Mouse (Mus musculus): ENCODE measurements around the gene Alox5ap. TPM values are rescaled to one million over a fixed set of nuclear protein-coding genes. Genes with fewer than 3 reads are reported as not detected.

Alox5ap gene
- total and polyA plus RNA-seq, 2 experiments from 2014 or later, result 2.5 to 10.5 TPM

DNA sequence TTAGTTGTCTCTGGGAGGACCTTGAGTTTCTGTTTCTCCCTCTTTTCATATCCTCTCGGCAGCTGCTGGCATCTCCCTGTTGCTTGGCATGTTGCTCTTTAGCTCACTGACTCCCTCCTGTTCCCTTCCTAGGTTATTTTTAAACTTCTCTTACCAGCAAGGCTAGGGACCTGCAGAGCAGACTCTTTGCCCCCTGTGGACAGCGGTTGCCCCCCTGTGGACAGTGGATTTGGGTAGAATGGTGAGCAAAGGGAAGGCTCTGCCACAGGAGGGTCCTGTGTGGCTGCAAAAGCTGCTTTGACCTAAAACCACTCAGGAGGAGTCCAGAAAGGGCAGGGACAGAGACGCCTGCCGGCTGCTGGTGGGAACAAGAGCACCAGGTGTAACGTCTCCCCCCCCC is 21.5 kb upstream of the Alox5ap start:
- 42% methylated on average over 5 of the region's 5 CpGs for WGBS
- no peaks in the 10 kb centered on the region for H3K36me3 ChIP-seq (ENCODE audit: insufficient read depth, low read length)
- TF ChIP-seq CTCF (IDR thresholded peaks at IDR 0.05), result no peak
- DNase-seq (ENCODE audit: low spot score) (no peak), ATAC-seq (ENCODE audit: low FRiP score) (no peak)
- H3K27ac ChIP-seq (ENCODE audit: low read depth, low read length), result no peak overlapping the region
- H3K9me3 ChIP-seq (ENCODE audit: low read length), result no peaks in the 10 kb centered on the region
- no peaks in the 10 kb centered on the region for H3K27me3 ChIP-seq (ENCODE audit: insufficient read depth, low read length)
- H3K4me2 ChIP-seq (ENCODE audit: low read depth, low read length, poor library complexity, severe bottlenecking), result no peak overlapping the region
- 0 out of 2 replicates have a peak, but pooled peaks cover 4% of the 10 kb centered on the region for H3K4me1 ChIP-seq (ENCODE audit: insufficient read depth, low read length)
- no peak overlapping the region for H3K9ac ChIP-seq (replicated peaks; ENCODE audit: low read length, poor library complexity, severe bottlenecking)
- H3K4me3 ChIP-seq (ENCODE audit: low read depth, low read length), result no peak overlapping the region

DNA sequence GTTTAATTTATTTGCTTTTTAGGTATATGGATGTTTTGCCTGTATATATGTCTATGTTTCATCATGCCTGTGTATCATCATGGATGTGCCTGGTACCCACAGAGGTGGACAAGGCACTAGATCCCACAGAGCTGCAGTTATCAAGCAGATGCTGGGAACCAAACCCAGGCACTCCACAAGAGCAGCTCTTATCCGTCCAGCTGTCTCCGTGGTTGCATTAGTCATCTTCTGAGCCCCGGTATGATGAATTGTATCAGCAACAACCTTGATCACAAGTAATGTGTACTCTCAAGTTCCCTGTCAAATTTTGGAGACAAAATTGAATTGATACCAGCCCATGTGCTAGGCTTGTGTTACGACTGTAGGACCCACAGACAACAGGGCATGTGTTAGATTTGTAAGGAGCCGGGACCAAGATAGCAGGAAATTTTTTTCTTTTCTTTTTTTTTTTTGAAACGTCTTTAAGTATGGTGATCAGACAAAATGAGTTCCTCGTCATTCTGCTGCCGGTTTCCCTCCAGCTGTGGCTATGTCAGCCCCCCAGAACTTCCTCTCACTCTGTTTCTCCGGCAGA is 19.1 kb upstream of the Alox5ap start:
- H3K27ac ChIP-seq (ENCODE audit: low read depth, low read length), result no peak overlapping the region
- peak overlapping the region; percentile 29 for H3K4me2 ChIP-seq (ENCODE audit: low read depth, low read length, poor library complexity, severe bottlenecking)
- 61% methylated on average over 9 of the region's 9 CpGs for WGBS
- no peak for TF ChIP-seq CTCF (IDR thresholded peaks at IDR 0.05)
- H3K4me3 ChIP-seq (ENCODE audit: low read depth, low read length), result no peak overlapping the region
- no peak for ATAC-seq (ENCODE audit: low FRiP score)
- no peaks in the 10 kb centered on the region for H3K9me3 ChIP-seq (ENCODE audit: low read length)
- no peak for DNase-seq (ENCODE audit: low spot score)
- H3K36me3 ChIP-seq (ENCODE audit: insufficient read depth, low read length), result no peaks in the 10 kb centered on the region
- H3K27me3 ChIP-seq (ENCODE audit: insufficient read depth, low read length), result no peaks in the 10 kb centered on the region
- no peak overlapping the region for H3K9ac ChIP-seq (replicated peaks; ENCODE audit: low read length, poor library complexity, severe bottlenecking)
- H3K4me1 ChIP-seq (ENCODE audit: insufficient read depth, low read length), result 0 out of 2 replicates have a peak, but pooled peaks cover 4% of the 10 kb centered on the region

DNA sequence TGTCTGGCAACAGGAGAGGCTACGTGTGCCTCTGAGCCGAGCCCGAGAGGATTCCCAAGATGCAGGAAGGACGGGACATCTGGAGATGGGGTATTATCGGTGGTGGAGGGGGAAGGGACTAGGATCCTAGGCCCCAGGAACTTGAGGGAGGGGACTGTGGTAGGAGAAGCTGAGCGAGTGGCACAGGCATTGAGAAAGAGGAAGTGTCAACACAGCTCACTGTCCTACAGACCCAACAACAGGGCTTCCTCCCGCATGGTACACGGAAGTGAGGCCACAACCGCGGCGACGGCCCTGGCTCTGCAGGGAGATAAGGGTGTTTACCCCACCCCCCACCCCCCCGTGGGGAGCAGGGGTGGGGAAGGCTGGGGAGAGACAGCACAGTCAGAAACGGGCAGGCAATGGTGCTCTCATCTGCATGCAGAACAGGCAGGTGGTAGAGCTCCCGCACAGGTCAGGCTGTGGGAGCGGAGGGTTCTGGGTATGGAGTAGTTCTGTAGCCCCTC is 18.5 kb upstream of the Alox5ap start:
- H3K9me3 ChIP-seq (ENCODE audit: low read length), result no peaks in the 10 kb centered on the region
- H3K4me1 ChIP-seq (ENCODE audit: insufficient read depth, low read length), result 0 out of 2 replicates have a peak, but pooled peaks cover 4% of the 10 kb centered on the region
- peak overlapping the region; percentile 29 for H3K4me2 ChIP-seq (ENCODE audit: low read depth, low read length, poor library complexity, severe bottlenecking)
- no peaks in the 10 kb centered on the region for H3K27me3 ChIP-seq (ENCODE audit: insufficient read depth, low read length)
- no peak overlapping the region for H3K27ac ChIP-seq (ENCODE audit: low read depth, low read length)
- no peaks in the 10 kb centered on the region for H3K36me3 ChIP-seq (ENCODE audit: insufficient read depth, low read length)
- no peak overlapping the region for H3K9ac ChIP-seq (replicated peaks; ENCODE audit: low read length, poor library complexity, severe bottlenecking)
- ATAC-seq (ENCODE audit: low FRiP score), result peak; percentile 49; the same call in 1 of the 2 replicates
- WGBS, result 26% methylated on average over 16 of the region's 16 CpGs
- no peak overlapping the region for H3K4me3 ChIP-seq (ENCODE audit: low read depth, low read length)
- TF ChIP-seq CTCF (IDR thresholded peaks at IDR 0.05), result no peak
- DNase-seq (ENCODE audit: low spot score), result no peak

DNA sequence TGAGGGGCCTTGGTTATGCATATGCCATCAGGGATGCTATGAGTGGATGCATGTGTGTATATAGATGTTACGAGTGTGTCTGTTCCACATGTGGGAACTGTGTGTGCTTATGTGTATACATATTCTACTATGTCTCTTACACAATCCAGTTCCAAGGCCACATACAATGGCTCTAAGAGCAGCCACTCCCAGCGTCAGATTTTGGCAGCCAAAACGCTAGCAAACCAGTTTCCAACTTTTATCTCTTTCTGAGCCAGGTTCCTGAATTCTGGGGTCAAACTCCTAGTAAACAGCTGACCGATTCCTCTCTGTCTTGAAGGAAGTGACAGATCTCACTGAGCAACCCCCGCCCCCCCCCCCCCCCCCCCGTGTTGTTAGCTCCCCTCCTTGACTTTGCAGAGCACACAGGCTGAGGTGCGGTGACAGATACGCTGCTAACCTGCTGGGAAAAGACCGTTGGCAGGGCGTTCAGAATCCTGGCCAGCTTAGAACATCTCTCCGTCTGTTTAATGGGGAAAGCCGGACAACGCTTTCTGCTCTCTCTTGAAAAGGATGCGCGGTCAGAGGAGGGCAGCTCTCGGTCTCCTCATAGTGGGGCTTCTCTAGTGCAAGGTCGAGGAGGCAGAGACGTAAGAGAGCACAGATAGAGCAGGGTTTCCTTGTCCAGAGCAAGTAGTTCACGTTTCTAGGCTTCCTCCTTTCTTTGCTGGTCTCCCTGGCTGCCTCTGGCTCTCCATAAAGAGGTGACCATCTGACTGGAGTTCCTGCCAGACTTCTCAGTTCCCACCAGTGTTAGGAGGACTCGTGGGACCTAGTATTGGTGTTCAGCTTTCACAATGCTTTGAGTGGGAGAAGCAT is 17.3 kb upstream of the Alox5ap start:
- no peaks in the 10 kb centered on the region for H3K27me3 ChIP-seq (ENCODE audit: insufficient read depth, low read length)
- 0 out of 2 replicates have a peak, but pooled peaks cover 4% of the 10 kb centered on the region for H3K4me1 ChIP-seq (ENCODE audit: insufficient read depth, low read length)
- no peak overlapping the region for H3K4me2 ChIP-seq (ENCODE audit: low read depth, low read length, poor library complexity, severe bottlenecking)
- no peaks in the 10 kb centered on the region for H3K36me3 ChIP-seq (ENCODE audit: insufficient read depth, low read length)
- H3K9me3 ChIP-seq (ENCODE audit: low read length), result no peaks in the 10 kb centered on the region
- no peak for ATAC-seq (ENCODE audit: low FRiP score)
- peak; percentile 14 for DNase-seq (ENCODE audit: low spot score)
- 46% methylated on average over 18 of the region's 20 CpGs for WGBS
- H3K9ac ChIP-seq (replicated peaks; ENCODE audit: low read length, poor library complexity, severe bottlenecking), result no peak overlapping the region
- H3K27ac ChIP-seq (ENCODE audit: low read depth, low read length), result no peak overlapping the region
- no peak overlapping the region for H3K4me3 ChIP-seq (ENCODE audit: low read depth, low read length)
- TF ChIP-seq CTCF (IDR thresholded peaks at IDR 0.05), result no peak

DNA sequence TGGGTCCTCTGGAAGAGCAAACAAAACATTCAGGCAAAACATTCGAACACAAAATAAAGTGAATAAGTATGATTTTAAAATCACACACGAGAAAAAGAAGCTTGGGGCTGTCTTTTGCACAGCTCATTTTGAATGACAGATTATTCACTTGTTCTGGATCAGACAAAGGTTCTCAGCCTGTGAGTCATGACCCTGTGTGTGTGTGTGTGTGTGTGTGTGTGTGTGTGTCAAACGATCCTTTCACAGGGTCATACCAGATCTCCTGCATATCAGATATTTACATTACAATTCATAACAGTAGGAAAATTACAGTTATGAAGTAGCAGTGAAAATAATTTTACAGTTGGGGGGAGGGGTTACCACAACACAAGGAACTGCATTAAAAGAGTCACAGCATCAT is 12.3 kb upstream of the Alox5ap start:
- no peak overlapping the region for H3K4me2 ChIP-seq (ENCODE audit: low read depth, low read length, poor library complexity, severe bottlenecking)
- no peak overlapping the region for H3K9ac ChIP-seq (replicated peaks; ENCODE audit: low read length, poor library complexity, severe bottlenecking)
- no peaks in the 10 kb centered on the region for H3K9me3 ChIP-seq (ENCODE audit: low read length)
- WGBS, result 81% methylated on average over 3 of the region's 3 CpGs
- H3K36me3 ChIP-seq (ENCODE audit: insufficient read depth, low read length), result no peaks in the 10 kb centered on the region
- no peaks in the 10 kb centered on the region for H3K27me3 ChIP-seq (ENCODE audit: insufficient read depth, low read length)
- no peak for DNase-seq (ENCODE audit: low spot score)
- H3K4me3 ChIP-seq (ENCODE audit: low read depth, low read length), result no peak overlapping the region
- no peaks in the 10 kb centered on the region for H3K4me1 ChIP-seq (ENCODE audit: insufficient read depth, low read length)
- H3K27ac ChIP-seq (ENCODE audit: low read depth, low read length), result no peak overlapping the region
- no peak for ATAC-seq (ENCODE audit: low FRiP score)
- TF ChIP-seq CTCF (IDR thresholded peaks at IDR 0.05), result no peak

DNA sequence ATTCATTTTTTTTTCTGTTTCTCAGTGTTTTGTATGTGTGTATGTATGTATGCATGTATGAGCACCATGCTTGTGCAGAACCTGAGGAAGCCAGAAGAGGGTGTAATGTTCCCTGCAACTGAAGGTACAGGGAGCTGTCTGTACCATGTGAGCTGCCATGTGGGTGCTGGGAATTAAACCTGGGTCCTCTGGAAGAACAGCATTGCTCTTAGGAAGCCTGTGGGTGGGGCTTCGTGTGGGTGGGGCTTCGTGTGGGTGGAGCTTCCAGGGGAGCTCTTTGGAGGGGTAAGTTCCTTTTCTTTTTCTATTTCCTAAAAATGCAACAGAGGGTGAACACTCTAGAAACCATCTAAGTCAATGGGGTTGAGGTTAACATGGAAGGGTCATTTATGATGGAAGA is 11.1 kb upstream of the Alox5ap start:
- TF ChIP-seq CTCF (IDR thresholded peaks at IDR 0.05), result no peak
- DNase-seq (ENCODE audit: low spot score) (no peak), ATAC-seq (ENCODE audit: low FRiP score) (no peak)
- Histone ChIP-seq H3K9me3 (ENCODE audit: low read length) (no peaks in the 10 kb centered on the region), H3K4me1 (ENCODE audit: insufficient read depth, low read length) (no peaks in the 10 kb centered on the region), H3K27ac (ENCODE audit: low read depth, low read length) (no peak overlapping the region), H3K4me2 (ENCODE audit: low read depth, low read length, poor library complexity, severe bottlenecking) (no peak overlapping the region), H3K36me3 (ENCODE audit: insufficient read depth, low read length) (no peaks in the 10 kb centered on the region), H3K9ac (replicated peaks; ENCODE audit: low read length, poor library complexity, severe bottlenecking) (no peak overlapping the region), H3K4me3 (ENCODE audit: low read depth, low read length) (no peak overlapping the region), H3K27me3 (ENCODE audit: insufficient read depth, low read length) (no peaks in the 10 kb centered on the region)
- WGBS, result 90% methylated on average over 2 of the region's 2 CpGs

All from midbrain, postnatal 0 days (tissue).